Mouse (Mus musculus): ENCODE data around the gene Sycn.

GRCm38 (mm10) chr7:28490903-28491302 is 49.8 kb upstream of the Sycn start:
- TF ChIP-seq CTCF (IDR thresholded peaks at IDR 0.05; ENCODE audit: borderline replicate concordance, control insufficient read depth, extremely low read depth, insufficient read depth, low read length, poor library complexity): no peak
- TF ChIP-seq POLR2A (IDR thresholded peaks at IDR 0.05; ENCODE audit: control insufficient read depth, extremely low read depth, insufficient read depth, low read length, poor library complexity): no peak

All from thymus, adult 2 months (tissue).